Mouse (Mus musculus) adrenal gland, adult (tissue): ENCODE measurements around the gene Kiss1r.

Source experiments
- DNase-seq, 2 experiments: peaks; one replicate each; pipeline ENCODE4 v3.0.0; 2022 to 2023; ENCODE audit warnings: low spot score in 1 of 2; ENCODE audit not compliant: inconsistent age in 2 of 2

The Kiss1r gene

GRCm38 (mm10) chr10:79968181-79968580, 51.4 kb downstream of the Kiss1r start:
- no peak for DNase-seq

DNA sequence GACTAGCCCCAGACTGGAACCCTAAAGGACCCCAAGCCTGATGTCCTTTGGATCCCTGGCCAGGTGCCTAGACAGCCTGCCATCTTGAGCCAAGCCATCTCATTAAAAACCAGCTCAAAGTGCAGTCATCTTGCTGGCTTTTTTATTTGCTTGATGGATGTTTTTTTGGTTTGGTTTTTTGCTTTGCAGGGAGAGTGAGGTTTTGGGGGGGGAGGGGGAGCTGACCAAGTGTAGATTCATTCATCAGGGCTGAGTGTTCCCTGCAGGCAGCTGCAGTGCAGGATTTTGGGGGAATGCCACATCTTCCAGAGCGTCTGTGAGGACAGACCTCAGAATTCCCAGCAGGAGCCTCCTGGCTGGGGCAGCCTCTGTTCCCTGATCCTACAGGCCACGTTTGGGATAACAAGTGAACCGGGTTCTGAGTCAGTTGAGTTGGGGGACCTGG, 52.4 kb downstream of the Kiss1r start:
- no peak for DNase-seq

- DNase-seq = no peak
Measured at GRCm38 (mm10) chr10:79970415-79971182, 53.8 kb downstream of the Kiss1r start, which contains the start of gene Grin3b. Gene Grin3b, plus strand, starts transcription at chr10:79970715.

- DNase-seq = no peak
Measured at GRCm38 (mm10) chr10:79971183-79971497, 54.4 kb downstream of the Kiss1r start.
